Mouse (Mus musculus) brain, embryonic 14.5 days (tissue): Measurements from ENCODE around the gene Akap5.

ENCODE experiments used
- CTCF ChIP-seq: fragments of 200-500 bp; IDR thresholded peaks from 2 replicates; pipeline ENCODE4 v1.5.1; 2012; ENCODE audit warnings: inconsistent platforms, mild to moderate bottlenecking, moderate library complexity, borderline replicate concordance; ENCODE audit not compliant: insufficient read depth, insufficient read length; ENCODE audit errors: extremely low read depth
- POLR2A ChIP-seq: fragments of 200-500 bp; IDR thresholded peaks from 2 replicates; pipeline ENCODE4 v1.6.1; 2012; ENCODE audit warnings: mild to moderate bottlenecking, inconsistent platforms, borderline replicate concordance; ENCODE audit not compliant: poor library complexity, insufficient read depth, insufficient read length, severe bottlenecking; ENCODE audit errors: extremely low read depth

- TF ChIP-seq CTCF (no peak), POLR2A (no peak)
Observed at GRCm38 (mm10) chr12:76373991-76374390, 49.3 kb downstream of the Akap5 start.
